Mouse (Mus musculus) liver, embryonic 14.5 days (tissue): ENCODE measurements around the gene Fam222b.

Experiments
- CTCF ChIP-seq: IDR thresholded peaks from 2 replicates; pipeline ENCODE4 v1.5.1; 2016; ENCODE audit warnings: antibody characterized with exemption, low read depth, control low read depth
- EP300 ChIP-seq: IDR thresholded peaks from 2 replicates; pipeline ENCODE4 v1.6.1; 2016; ENCODE audit warnings: antibody characterized with exemption, low read depth

DNA sequence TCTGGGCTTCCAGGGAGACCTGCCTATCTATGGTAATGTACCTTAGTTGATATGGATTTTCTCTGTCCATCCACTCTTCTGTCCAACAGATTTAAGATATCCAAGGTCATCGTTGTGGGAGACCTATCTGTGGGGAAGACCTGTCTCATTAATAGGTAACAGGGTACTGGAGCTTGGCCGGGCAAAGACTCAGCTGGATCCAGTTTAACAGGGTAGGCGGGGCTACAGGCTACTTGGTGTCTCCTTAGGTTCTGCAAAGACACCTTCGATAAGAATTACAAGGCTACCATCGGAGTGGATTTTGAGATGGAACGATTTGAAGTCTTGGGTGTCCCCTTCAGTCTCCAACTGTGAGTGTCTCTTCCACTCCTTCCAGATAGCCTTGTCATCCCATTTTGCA, 95.6 kb downstream of the Fam222b start:
- no peak for TF ChIP-seq CTCF
- no peak for TF ChIP-seq EP300
